Mouse (Mus musculus): ENCODE results near the gene Gm28041.
"Not testable (repeated sequence)": the region's sequence is repeated elsewhere in the genome, so short reads cannot be mapped to it uniquely, and the experiment has no call there.

Gm28041 gene

GRCm38 (mm10) chr13:67375050-67375911, at the start of gene Gm28041, which contains the start of gene Zfp456:
Gene Gm28041, minus strand, starts transcription at chr13:67375733.
Gene Zfp456, minus strand, starts transcription at chr13:67375810.
- peak; percentile 85 to 87 for DNase-seq

DNA sequence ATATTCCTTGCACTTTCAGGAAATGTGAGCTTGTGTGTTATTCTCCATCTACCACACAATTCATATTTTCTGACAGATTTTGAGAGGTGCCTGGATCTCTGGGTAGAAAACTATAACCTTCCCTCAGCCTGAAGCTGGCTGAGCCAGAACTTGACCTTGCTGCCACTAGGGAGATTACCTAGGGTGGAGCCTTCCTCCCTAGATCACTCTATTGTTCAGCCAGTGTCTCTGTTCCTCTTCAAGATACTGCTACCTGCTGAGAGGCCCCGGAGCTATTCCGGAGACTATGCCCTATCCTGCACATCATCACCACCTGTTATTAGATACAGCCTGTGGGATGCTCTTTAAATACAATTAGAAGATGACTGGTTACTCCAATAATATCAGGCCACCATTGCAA, 47.0 kb upstream of the Gm28041 start:
- DNase-seq: not testable (repeated sequence)

DNA sequence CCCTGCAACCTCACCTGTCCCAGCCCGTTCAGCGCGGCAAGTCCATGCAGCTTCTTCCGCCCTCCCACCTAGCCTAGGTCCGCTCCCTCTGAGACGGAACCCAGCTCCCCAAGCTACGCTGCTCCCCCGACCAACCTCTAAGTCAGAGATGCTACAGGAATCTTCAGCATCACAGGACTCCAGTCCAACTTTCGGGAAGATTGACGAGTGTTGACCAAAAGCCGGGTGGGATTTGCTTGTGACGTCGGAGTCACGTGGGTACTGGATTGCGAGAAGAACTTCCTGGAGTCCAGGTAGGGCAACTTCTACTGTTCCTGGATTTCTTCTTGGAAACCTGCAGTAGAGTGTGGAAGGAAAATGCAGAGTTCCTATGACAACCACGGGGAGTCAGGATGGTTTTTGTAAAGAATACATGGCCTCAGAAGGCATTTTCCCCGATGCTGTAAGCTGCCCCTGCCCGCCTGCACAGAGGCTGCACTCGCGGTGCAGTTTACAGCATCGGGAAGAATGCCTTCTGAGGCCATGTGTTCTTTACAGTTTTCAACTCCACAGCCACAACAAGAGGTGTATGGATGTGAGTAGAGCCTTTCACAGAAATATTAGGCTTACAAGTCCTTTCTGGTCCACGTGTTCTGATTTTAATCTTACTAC, 45.8 kb upstream of the Gm28041 start, which contains the start of gene Zfp459:
TSS of gene Zfp459 (minus strand) at position 212 of the 651 bp plus-strand sequence.
- DNase-seq: peak; percentile 50 to 59

DNA sequence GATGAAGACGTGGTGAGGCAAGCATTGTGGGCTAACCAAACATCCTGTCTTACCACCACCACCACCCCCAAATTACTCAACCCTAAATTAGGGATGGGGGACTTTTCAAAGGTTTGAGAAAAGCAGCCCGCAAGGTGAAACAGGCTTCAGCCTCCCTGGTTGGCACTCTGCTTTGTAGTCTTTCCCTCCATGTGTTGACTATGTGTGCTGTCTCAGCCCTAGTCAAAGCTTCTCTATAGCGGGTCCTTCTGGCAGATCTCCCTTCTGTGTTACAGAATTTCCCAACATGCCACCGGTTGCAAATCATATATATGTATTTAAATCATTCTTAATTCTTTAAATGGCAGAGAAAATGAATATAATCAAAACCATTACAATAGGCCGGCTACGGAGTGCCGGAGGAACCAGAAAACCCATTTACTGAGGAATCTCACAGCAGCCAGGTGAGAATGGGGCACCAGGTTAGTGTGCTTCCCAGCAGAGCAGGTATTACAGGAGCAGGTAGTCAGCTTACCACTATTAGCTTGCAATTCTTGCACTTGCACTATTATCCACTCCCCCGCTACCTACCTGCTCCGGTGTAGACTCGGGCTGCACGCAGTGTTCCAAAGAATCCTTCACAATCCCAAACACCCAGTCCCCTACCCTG, 45.1 kb upstream of the Gm28041 start:
- DNase-seq: no peak

- DNase-seq: no peak
These were observed 41.3 kb upstream of the Gm28041 start for GRCm38 (mm10) chr13:67416811-67417210.

DNA sequence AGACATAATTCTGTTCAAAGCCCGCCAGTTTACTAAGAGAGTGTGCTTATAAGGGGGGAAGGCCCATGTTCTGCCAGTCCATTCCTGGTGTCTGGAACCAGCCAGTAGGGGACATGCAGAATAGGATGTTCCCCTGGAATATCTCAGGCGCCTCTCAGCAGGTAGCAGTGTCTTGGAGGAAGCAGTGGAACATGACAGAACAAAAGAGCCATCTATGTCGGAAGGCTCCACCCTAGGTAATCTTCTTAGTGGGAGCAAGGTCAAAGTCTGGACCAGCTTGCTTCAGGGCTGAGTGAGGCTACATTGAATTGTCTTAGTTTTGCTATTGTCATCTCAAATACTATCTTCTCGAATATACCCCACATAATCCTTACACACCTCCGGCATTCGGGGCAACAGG, 40.2 kb upstream of the Gm28041 start:
- DNase-seq: no peak

GRCm38 (mm10) chr13:67413634-67414033, 38.1 kb upstream of the Gm28041 start:
- not testable (repeated sequence) for DNase-seq

- peak; percentile 79 to 83 for DNase-seq
These were observed 23.8 kb upstream of the Gm28041 start, which contains the start of gene Zfp429 for GRCm38 (mm10) chr13:67399183-67399903. Gene Zfp429, minus strand, starts transcription at chr13:67399819.

- DNase-seq: peak in 1 of 2 experiments; percentile 8
These were observed 722 bp upstream of the Gm28041 start for GRCm38 (mm10) chr13:67376255-67376654.

GRCm38 (mm10) chr13:67360131-67360744, 15.3 kb downstream of the Gm28041 start, which contains the start of the genes Gm28044 and Zfp953:
Gene Gm28044, minus strand, starts transcription at chr13:67360536.
Gene Zfp953, minus strand, starts transcription at chr13:67360605.
- DNase-seq: peak; percentile 95

DNA sequence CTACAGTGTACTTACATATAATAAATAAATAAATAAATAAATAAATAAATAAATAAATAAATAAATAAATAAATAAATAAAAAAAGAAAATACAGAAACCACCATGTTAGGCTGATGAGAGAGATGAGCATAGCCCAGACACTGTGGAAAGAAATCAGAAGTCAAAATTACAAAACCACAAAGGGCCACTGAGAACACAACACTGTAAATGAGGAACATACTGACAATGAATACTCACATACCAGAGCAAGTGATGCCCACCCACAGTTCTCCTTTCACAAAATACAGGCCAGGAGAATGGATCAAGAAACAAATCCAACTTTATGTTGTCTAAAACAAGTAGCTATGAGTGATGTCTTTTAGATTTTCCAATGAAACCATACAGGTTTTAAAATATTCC, 23.7 kb downstream of the Gm28041 start:
- DNase-seq: no peak

GRCm38 (mm10) chr13:67343422-67343821, 32.1 kb downstream of the Gm28041 start:
- DNase-seq: no peak

DNA sequence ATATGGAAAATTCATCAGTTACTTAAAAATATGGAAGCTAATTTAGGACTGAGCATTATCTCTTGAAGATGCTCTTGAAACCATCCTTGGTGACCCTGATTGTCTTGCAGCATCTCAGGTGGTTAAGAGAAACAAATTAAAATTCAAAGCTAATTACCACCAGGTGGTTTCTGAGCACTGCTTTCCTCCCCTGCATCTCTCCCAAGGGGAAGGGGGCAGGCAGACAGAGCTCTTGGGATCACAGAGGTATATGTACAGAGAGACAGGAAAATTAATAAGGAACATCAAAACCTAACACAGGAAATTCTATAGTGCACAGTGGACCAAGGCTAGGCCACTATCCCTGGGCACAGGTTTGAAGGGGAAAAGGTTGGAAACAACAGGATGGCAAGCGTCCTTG, 42.7 kb downstream of the Gm28041 start:
- peak in 1 of 2 experiments; percentile 1 for DNase-seq

GRCm38 (mm10) chr13:67332019-67332724, 43.4 kb downstream of the Gm28041 start, which contains the start of gene Zfp595:
Gene Zfp595, minus strand, starts transcription at chr13:67332570.
- peak; percentile 88 to 90 for DNase-seq

- DNase-seq: no peak
These were observed 68.8 kb downstream of the Gm28041 start for GRCm38 (mm10) chr13:67306718-67307117.

DNA sequence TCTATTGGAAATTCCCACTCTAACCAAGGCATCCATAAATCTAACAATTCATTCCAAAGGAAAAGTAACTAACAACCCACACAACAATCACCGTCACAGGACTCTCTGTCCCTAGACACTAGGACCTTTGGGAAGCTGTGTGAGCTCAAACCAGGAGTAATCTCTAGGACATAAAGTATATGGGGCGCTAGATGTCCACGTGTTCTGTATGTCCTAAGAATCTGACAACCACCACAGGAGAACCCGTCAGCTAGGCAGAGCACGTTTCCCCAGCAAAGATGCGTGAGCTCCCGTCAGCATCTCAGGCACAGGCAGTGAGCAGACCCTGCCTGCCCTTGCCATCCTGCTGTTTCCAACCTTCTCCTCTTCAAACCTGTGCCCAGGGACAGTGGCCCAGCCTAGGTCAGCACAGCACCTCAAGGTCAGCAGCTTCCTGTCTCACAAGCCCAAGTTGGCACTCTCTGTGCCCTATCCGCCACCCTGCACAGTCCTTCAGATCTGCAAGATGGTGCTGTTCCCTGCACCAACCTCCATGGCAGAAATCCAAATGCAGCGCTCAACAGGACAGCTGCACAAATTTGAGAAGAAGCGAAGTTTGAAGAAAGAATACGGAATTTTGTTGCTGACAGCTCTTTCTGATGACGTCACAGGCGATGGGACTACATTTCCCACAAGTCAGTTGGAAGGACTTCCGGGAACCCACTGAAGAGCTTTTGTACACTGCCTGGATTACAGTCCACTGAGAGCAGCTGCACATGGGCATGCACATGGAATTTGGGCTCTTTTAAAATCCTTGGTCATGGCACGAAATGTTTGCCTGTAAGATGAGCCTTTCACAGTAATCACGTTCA, 69.5 kb downstream of the Gm28041 start, which contains the start of gene Zfp457:
TSS of gene Zfp457 (minus strand) at position 664 of the 851 bp plus-strand sequence.
- peak; percentile 89 to 91 for DNase-seq

Measured in B cell, adult 2 months (primary cell).